Mouse (Mus musculus): ENCODE data around the gene Gm14399.
A peak's percentile ranks its signal among the peaks of the same experiment; 100 is the strongest.
"Not testable (repeated sequence)": the region's sequence is repeated elsewhere in the genome, so short reads cannot be mapped to it uniquely, and the experiment has no call there.

Gene Gm14399

DNA sequence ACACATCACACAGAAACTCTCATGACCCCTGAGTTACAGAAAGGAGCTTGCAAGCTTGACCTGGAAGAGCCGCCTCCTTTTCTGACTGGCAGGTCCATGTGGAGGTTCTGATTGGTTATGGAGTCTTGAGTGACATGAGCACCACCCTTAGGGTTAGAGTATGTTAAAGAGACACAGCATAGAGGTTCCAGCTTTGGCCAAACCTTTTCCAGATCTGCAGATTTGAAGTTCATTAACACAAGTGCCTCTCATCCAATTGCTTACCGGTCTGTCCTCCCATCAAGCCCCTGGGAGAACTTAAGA is at the start of gene Gm14399:
Gene Gm14399, minus strand, starts transcription at position 20 of the 303 bp plus-strand sequence.
- not testable (repeated sequence) for DNase-seq (ENCODE audit: low read depth)

GRCm38 (mm10) chr2:175179008-175179407 is 37.2 kb upstream of the Gm14399 start:
- not testable (repeated sequence) for DNase-seq (ENCODE audit: low read depth)

- no peak for DNase-seq (ENCODE audit: low read depth)
These were observed 34.5 kb upstream of the Gm14399 start for GRCm38 (mm10) chr2:175176312-175176711.

DNA sequence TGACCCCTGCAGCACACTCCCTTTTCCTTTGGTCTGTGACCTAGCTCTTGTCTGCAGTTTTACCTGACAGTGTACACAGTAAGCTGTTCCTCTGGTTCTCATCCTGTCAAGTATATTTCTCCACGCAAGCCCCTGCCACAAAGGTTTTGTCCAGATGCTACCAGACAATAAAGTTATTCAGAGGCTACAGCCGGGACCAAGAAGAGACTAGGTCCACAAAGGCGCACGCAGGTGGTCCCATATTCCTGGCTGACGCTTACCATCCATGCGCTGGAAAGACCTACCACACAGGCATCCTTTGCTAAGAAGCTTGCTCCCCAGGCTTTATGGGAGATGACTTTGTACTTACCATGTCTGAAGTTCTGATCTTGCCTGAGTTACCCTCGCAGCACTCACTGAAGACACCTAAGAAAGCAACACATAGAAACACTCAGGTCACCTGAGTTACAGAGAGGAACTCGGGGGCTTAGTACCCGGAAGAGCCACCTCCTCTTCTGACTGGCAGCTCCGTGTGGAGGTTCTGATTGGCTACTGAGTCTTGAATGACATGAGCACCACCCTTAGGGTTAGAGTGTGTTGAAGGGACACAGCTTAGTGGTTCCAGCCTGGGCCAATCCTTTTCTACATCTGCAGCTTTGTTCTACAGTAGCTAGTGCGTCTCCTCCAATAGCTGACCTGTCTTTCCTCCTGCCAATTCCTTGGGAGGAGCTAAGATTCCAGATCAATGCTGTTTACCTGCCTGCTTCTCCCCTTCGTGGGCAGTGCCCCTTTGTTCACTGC is 33.8 kb upstream of the Gm14399 start, which contains the start of gene Gm14443:
Gene Gm14443, minus strand, starts transcription at position 471 of the 780 bp plus-strand sequence.
- peak; percentile 2 for DNase-seq (ENCODE audit: low read depth)

DNA sequence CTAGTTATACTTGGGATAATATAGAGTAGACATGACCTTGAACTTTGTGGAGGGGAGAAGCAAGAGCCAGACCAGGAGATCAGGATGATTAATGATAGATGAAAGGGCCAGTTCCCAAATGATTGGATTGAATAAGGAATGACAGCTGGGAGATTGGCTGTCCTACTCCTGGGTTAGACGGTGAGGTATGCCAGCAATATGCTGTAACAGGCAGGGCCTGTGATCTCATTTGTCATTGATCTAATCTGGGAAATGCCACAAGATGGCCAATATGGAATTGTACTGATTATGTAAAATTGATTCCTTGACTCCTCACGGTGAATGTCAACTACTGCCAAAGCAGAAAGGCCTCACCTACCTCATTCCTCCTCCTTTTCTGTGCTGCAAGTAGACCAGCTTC is 32.2 kb upstream of the Gm14399 start:
- not testable (repeated sequence) for DNase-seq (ENCODE audit: low read depth)

GRCm38 (mm10) chr2:175172906-175173595 is 31.2 kb upstream of the Gm14399 start:
- DNase-seq (ENCODE audit: low read depth): not testable (repeated sequence)

- no peak for DNase-seq (ENCODE audit: low read depth)
These were observed 30.3 kb upstream of the Gm14399 start for GRCm38 (mm10) chr2:175172123-175172522.

GRCm38 (mm10) chr2:175166870-175167269 is 25.1 kb upstream of the Gm14399 start:
- DNase-seq (ENCODE audit: low read depth): not testable (repeated sequence)

- not testable (repeated sequence) for DNase-seq (ENCODE audit: low read depth)
These were observed 23.3 kb upstream of the Gm14399 start for GRCm38 (mm10) chr2:175165110-175165509.

DNA sequence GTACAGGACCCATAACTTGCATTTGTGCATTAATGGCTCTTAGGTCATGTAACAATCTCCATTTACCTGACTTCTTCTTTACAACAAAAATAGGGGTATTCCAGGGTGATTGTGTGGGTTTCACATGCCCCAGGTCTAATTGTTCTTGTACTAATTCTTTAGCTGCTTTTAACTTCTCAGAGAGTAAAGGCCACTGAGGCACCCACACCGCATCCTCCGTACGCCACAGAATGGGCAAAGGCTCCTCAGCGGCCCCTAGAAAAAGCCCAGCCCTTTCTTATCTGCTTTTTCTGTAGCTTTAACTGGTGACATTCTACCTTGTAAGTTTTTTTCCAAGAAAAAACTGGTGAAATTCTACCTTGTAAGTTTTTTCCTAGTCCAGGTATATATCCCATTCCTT is 19.6 kb upstream of the Gm14399 start:
- not testable (repeated sequence) for DNase-seq (ENCODE audit: low read depth)

DNA sequence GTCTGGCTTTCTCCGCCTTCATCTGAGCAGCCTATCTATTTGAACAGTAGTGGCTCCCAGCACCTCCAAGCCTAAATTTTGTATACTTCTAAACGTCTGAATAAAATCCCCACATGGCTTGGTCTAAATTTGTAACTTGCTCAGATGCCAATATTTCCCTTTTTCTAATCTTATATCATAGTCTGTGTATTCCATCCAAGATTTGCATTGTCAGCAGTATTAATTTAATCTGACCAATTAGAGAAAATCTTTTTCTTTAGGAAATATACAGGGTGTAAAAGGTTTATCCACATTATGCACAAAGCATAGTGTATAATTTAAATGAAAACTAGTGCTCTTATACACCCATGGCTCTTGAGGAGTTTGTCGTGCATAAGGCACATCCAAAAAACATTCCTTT is 16.8 kb upstream of the Gm14399 start:
- no peak for DNase-seq (ENCODE audit: low read depth)

- no peak for DNase-seq (ENCODE audit: low read depth)
These were observed 14.9 kb upstream of the Gm14399 start for GRCm38 (mm10) chr2:175156696-175157095.

GRCm38 (mm10) chr2:175141118-175141992 is 457 bp downstream of the Gm14399 start:
- peak; percentile 0 for DNase-seq (ENCODE audit: low read depth)

- DNase-seq (ENCODE audit: low read depth): not testable (repeated sequence)
These were observed 1.2 kb downstream of the Gm14399 start for GRCm38 (mm10) chr2:175140624-175141023.
